Mouse (Mus musculus) c-Kit-negative CD71-positive TER-119-positive erythroid progenitor cells, embryonic 14.5 days (primary cell): ENCODE data around the gene Mcam.

Experiments used
- DNase-seq: peaks from one replicate; pipeline ENCODE4 v3.0.0-alpha.2; 2013; ENCODE audit warnings: low read depth, low spot score

Mcam gene

DNA sequence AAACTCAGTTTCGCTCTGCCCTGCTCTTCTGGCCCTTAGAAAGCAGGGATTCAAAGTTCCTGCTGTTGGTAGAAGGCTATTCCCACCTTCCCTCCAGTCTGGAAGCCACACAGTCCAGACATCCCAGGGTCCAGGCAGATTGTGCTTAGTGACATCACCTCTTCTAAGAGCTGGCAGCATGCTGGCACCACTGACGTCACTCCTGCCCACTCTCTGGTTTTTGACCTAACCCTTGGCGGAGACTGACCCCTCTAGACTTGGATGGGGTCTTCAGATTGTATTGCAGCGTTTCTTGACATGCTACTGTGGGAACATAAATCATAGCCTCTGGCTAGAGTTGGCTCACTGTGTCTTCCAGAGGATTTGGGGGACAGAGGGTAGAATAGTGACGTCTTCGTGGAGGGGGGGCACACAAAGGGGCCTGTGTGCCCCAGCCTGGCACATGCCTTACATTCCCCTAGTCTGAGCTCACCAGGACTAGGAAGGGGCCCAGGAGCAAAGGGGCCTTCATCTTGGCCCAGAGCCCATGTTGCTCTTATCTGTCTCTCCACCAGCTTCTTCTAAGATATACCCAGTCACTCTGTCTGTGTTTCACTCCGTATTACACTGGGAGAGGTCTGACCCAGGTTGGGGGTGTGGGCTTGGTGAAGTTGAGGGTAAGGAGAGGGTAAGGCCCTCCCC, 1.6 kb downstream of the Mcam start:
- no peak for DNase-seq

DNA sequence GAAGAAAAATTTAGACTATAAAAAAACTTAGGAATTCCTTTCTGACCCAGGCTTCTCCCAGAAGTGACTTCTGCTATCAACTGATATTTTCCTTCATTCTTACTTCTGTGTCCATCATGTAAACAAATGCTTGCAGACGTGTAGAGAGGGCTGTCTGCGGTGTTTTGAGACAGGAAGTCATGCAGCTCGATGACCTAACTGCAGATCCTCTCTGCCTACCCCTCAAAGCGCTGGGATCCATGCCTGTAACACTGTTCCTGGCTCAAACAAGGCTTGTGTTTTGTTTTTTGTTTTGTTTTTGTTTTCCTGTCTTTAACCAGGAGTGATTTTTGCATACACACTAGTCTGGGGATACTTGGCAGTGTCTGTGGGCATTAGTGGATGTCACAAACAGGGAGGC, 3.6 kb downstream of the Mcam start:
- no peak for DNase-seq

DNA sequence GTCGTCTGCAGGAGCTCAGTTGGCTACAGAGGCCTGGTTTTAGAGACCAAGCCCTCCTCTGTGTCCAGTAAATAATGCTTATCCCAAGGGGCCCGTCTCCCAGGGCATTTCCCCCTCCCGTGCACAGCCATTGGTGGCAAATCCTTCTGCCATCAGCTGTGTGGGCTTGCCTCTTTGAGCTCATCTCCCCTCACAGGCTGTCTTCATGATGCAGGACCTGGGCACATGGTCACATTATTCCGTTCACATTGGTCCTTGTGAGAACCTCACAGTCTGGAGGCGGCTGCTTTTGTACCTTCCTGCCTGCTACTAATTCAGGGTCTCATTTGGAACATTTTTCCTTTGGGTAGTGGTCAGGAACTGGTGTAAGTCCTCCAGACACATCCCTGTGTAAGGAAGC, 7.7 kb downstream of the Mcam start:
- DNase-seq = no peak

DNA sequence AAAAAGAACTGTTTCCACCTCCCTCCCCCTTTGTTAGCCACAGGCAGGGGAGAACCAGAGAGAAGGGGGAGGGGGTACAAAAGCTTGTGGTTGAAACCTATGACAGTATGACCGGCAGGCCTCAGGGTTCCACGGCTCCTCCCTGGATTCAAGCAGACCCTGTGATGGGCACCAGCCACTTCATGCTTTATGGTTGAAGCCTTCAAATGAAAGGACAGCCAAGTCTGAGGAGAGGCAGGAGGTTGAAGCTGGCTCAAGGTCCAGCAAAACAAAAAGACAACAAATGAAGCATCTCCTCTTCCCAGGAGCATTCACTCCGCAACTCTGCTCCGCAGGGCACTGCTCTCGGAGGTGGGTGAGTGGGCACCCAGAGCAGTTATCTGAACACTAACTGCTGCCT, 9.2 kb downstream of the Mcam start:
- DNase-seq = no peak

DNA sequence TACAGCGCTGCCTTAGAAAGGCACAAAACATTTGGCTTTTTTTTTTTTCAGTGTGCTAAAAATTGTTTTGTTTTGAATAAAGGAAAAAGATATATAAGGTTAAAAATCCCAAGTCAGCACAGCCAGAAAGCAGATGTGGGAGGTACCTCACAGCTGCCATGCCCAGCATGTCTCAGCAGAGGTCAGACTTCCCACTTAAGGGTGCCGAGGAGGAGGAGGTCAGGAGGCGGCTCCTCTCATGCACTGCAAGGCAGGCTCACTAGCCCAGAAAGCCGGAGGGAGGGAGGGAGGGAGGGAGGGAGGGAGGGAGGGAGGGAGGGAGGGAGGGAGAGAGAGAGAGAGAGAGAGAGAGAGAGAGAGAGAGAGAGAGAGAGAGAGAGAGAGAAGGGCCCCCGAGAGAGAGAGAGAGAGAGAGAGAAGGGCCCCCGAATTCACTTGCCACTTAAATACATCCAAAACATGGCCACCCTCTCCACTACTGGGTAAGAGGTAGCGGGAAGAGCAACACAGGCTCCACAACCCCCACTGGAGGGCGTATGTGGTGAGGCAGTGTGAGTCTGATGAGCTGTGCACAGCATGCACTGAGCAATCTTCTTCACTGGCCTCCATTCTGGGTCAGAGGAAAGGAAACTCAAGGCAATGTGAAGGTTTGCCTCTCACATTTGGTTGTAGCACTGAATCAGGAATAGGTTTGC, 9.9 kb downstream of the Mcam start:
- DNase-seq = no peak

DNA sequence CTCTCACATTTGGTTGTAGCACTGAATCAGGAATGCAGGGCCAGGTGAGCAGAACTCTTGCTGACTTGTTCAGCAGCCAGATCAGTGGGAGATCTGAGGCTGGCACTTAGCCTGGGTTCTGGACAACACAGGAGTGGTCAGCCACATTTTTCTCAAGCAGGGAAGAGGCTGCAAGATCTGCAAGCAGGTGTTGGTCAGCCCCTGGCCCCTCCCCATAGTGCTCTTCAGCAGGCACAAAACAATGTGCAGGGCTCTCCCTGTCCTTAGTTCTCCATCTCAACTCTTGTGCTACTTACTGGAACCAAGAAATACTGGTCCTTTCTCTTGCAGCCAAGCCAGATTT, 10.4 kb downstream of the Mcam start:
- no peak for DNase-seq

DNA sequence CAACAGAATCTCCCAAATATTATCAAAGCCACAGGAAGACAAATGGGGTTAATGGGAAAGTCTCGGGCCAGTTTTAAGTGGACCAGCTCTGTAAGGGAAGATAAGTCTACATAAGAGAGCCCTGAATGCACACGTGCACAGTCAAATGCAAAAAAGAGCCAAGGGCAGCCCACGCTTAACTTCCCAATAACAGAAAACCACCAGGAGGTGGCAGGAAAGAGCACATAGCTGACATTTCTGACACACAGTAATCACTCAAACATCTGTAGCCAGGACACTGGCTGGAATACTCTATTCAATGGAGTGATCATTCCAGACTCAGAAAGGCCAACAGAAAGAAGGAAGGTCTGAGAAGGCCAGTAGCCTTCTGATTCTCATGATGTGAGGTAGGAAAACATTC, 13.0 kb downstream of the Mcam start:
- DNase-seq = no peak

DNA sequence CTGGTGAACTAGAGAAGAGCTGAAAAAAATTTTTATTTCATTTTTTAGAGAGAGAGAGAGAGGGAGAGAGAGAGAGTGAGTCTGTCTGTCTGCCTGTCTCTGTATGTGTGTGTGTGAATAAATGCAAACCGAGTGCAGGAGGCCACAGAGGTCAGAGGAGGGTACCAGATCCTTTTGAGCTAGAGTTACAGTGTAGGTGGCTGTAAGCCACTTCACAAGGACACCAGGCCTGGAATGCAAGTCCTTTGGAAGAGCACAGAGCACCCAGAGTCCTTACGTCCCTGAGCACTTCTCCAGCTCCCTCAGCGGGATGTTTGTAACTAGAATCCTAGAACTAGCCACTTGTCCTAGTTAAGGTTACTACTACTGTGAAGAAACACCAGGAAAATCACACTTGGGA, 25.6 kb downstream of the Mcam start:
- DNase-seq = no peak

DNA sequence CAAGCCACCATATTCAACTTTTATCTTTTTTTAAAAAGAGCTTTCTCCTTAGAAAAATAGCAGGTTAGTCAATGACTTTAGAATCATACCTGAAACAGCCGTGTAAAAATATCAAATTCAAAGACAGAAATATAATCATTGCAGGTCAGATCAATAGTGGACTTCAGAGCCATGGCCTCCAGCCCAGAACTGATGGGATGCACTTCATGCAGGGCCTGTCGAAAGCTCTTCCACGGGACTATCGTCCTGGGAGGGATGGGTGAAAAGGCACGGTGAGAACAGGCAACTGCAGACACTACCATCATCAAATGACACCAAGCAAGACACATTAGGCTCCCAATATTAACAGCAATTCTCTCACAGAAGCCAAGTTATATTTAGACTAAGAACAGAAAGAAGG, 34.7 kb downstream of the Mcam start:
- no peak for DNase-seq

DNA sequence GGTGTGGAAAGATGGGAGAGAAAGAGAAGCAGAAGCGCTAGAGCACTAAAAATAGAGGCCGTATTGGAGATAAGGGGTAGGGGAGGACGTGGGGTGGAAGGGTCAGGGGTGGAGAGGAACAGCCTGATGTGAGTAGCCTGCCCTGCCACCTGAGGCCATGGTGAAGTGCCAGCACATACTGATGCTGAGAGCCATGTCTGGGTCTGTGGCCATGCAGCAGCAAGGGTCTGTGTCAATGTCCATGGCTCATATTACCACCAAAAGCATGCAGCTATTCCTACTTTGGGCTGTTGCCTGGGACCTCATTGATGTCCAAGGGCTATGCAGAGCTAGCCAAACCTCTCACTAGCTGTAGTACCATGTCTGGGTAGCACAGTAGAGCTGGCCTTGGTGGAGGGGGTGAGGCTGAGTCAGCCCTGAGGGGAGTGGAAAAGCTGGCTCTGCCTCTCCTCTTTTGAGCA, 36.5 kb downstream of the Mcam start:
- DNase-seq = no peak

DNA sequence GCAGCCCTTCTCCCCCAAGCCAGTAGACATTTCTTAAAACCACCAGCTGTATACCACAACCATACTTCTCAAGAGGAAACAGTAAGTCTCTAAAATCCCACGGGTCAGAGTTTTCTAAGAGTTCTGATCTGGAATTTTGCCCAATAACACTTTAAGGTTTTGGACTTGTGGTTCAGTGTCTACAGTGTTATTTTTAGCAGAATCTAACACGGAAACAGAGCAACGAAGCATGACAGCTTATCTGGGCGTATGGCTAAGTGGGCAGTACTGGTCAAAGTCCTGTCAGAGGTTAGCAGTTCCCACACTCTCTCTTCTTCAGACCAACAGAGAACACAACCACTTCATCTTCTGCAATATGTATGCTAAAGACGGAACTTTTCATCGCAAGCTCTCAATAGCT, 41.3 kb downstream of the Mcam start:
- no peak for DNase-seq

DNA sequence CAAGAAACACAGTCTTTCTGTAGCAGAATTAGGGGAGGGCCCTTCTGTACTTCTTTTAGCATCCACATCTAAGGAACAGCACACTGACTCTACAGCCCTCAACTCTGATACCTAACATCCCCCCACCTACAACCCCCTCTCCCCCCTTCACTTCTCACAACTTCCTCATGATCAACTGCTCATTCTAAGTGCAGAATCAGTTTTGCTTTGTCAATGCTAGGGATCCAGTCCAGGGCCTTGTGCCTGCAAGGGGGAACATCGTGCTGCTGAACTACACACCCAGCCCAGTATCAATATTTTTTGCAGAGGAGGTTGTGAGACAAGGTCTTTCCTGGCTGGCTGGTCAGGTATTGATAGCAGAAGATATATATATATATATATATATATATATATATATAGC, 41.7 kb downstream of the Mcam start:
- no peak for DNase-seq

DNA sequence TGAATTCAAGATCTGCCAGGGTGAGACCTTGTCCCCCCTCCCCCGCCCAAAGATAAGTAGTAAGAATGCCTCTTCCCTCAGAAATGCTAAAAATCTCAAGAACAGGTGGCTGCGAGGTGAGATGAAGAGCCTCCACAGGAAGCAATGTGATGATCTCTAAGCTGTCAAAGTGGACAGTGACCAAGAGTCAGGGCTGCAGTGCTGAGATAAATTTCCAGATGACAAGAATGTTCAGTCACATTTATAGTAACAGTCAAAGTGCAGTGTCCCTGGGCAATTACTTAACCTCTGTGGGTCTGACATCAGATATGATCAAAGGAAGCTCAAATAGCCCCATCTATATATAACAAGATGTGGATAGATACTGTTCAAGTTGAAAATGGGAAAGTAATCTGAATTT, 43.1 kb downstream of the Mcam start:
- DNase-seq = no peak

DNA sequence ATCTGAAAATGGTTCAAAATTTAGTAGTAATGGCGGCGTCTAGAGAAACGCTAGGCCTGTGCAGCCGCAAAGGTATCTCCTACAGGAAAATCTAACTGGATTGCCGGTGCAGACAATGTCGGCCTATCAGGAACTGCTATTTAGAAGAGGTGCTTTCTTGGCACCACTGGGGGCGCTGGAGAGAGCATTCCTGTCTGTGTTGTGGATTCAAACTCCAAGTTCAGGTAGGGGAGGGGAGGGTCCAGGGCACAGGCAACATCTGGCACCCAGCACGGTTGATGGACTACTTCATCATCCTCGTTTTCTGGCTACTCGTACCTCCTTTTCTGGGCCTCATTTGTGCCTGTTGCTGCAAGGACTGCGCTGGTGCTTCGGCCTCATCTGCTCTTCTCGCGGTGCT, 44.1 kb downstream of the Mcam start:
- DNase-seq = no peak

DNA sequence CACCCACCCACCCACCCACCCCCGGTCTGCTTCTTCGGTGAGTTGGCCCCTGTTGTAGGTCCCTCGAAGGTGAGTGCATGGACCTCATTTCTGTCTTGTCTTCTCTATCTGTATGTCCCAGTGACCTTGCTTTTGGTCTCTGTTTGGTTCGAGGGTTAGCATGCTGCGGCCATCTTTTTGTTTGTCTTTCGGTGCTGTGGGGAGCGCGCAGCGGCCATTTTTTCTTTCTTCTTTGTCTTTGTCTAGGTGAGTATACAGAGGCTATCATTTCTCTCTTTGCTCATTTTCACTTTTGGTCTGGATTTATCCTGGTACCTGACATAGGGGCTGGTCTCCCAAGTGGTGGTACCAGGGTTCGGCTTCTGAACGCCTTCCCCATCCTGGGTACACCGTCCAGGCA, 44.5 kb downstream of the Mcam start:
- no peak for DNase-seq

DNA sequence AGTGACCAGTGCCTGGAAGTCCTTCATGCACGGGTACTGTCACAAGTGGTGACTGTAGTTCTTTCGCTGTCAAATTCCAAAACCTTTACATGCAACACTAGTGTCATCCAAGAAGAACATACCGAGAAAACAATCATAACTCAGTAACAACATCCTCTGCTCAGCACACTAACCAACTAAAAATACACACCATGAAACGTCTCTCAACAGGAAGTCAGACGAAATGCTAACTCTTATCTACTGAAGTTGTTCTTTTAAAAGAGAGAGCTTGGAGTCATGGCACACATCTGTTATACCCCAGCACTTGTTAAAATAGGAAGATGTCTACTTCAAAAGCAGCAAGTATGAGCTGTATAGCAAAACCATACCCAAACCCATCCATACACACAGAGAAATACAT, 47.3 kb downstream of the Mcam start:
- no peak for DNase-seq

DNA sequence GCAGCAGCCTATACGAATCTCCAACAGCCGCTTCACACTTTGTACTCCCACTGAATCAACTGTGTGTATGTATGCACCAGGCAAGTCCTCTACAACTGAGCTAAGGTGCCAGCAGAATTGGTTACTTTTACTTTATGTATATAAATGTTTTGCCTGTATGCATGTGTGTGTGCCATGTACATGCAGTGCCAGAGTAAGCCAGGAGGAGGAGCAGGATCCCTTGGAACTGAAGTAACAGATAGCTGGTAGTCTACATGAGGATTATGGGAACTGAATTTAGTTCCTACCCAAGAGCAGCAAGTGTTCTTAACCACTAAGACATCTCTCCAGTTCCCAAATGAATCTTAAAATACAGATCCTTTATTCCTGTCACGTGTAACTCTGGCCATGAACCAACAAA, 48.0 kb downstream of the Mcam start:
- no peak for DNase-seq

DNA sequence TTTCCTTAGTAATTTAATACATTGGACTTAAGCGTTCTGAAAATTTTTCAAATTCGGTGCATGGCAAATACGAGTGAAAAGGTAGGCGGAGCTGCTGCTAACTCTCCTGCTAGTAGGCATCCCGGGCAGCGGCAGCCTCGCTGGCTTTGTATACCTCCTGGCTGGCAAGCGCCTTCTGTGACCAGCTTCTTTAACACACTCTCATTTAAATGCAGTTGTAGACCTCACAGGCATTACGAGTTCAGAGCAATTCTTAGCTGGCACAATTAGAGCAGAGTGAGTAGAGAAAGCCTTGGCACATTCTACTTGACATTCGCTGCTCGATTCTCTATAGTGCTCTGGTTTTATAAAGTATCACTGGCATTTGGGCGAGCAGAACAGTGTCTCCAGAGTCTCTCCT, 54.0 kb downstream of the Mcam start:
- DNase-seq = no peak

DNA sequence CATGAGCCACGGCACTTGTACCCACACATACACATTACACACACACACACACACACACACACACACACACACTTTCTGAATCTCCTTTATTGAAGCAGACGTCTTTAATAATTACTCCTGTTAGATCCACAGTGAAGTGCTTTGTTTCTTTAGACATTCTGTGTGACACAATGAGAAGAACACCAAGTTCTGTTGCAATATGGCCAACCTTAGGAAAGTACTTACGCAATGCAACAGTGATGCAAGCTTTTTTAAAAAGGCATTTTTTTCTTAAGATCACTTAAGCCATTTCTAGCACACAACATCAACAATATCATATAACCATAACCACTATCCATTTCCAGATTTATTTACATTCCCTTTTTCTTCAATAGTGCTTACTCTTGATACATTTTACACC, 56.9 kb downstream of the Mcam start:
- DNase-seq = no peak

DNA sequence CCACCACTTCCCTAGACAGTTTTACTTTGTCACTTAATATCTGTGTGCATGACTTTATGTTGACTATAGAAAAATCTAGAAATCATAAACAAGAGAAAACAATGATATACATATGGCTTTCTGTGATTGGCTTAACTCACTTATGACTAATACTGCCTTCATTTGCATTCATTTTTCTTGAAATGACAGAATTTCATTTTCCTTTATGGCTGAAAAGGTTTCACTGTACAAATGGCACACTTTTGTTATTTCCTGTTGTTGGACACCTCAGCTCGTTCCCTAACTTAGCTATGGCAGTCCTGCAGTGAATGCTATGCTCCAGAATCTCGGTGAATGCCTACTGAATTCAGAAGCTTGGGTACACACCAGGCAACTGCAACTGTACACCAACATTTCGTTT, 58.0 kb downstream of the Mcam start:
- DNase-seq = no peak
